ENCODE assay signal across 25 mouse cellular contexts in genomic region chr6:28771331-28771730, GRCm38 (mm10).
DNase-seq lines count a peak whose midpoint lies in the region; ATAC-seq and TF ChIP-seq lines count a peak whose summit lies in the region.
"Had no signal": no experiment of that assay in that cellular context is flagged by ENCODE, and none has a peak within 500 bp of the region (broad histone marks: within the 10 kb centered on the region; RNA-seq: fewer than 3 reads in every experiment).

No protein-coding gene starts in this region.

- no peaks in the 10 kb centered on the region for H3K27me3 ChIP-seq in hindbrain, embryonic 15.5 days
- no peaks in the 10 kb centered on the region for H3K27me3 ChIP-seq in hindbrain, embryonic 10.5 days (ENCODE audit: insufficient read depth, poor library complexity, severe bottlenecking)
- H3K27me3 ChIP-seq in ES-Bruce4 (ENCODE audit: control insufficient read depth, insufficient read depth, low read length, poor library complexity, severe bottlenecking) = no peaks in the 10 kb centered on the region
- H3K27me3 ChIP-seq in neural tube, embryonic 15.5 days (replicated peaks) = no peaks in the 10 kb centered on the region
- H3K27me3 ChIP-seq: forebrain, embryonic 15.5 days; heart, embryonic 12.5 days; heart, embryonic 15.5 days; Patski had no signal

- 32% methylated on average over 2 of the region's 2 CpGs for WGBS in hindbrain, embryonic 15.5 days
- 26% methylated on average over 2 of the region's 2 CpGs for WGBS in hindbrain, embryonic 10.5 days
- WGBS in neural tube, embryonic 15.5 days = 45% methylated on average over 2 of the region's 2 CpGs

- TF ChIP-seq EP300 in ES-Bruce4 (IDR thresholded peaks at IDR 0.05; ENCODE audit: insufficient read depth, low read depth, low read length) = no peak

- no peak for TF ChIP-seq CTCF in ES-Bruce4 (IDR thresholded peaks at IDR 0.05; ENCODE audit: low read depth, low read length)

- no peak overlapping the region for H3K4me3 ChIP-seq in hindbrain, embryonic 15.5 days
- no peak overlapping the region for H3K4me3 ChIP-seq in hindbrain, embryonic 10.5 days
- no peak overlapping the region for H3K4me3 ChIP-seq in ES-Bruce4 (ENCODE audit: low read depth, low read length)
- no peak overlapping the region for H3K4me3 ChIP-seq in neural tube, embryonic 15.5 days (replicated peaks)
- H3K4me3 ChIP-seq: forebrain, embryonic 15.5 days; heart, embryonic 12.5 days; heart, embryonic 15.5 days had no signal

- H3K9ac ChIP-seq in hindbrain, embryonic 15.5 days = no peak overlapping the region
- H3K9ac ChIP-seq in ES-Bruce4 (ENCODE audit: low read depth, poor library complexity, severe bottlenecking) = no peak overlapping the region
- H3K9ac ChIP-seq in neural tube, embryonic 15.5 days (replicated peaks) = no peak overlapping the region
- H3K9ac ChIP-seq: forebrain, embryonic 15.5 days; heart, embryonic 12.5 days; heart, embryonic 15.5 days had no signal

- no peak for DNase-seq in hindbrain, embryonic 10.5 days (ENCODE audit: low spot score)
- peak; percentile 71 for DNase-seq in ES-CJ7 (ENCODE audit: low read depth, low spot score)
- DNase-seq in kidney, postnatal 14 days = no peak
- DNase-seq: adrenal gland, adult 8-10 months; adrenal gland, postnatal 25 days; cerebellum, adult 11-12 months; cerebellum, adult 9-10 months; cerebellum, postnatal 14 days; gastrocnemius, postnatal 25 days; heart, adult 18-20 months; heart, postnatal 10 days; heart, postnatal 36 days had no signal

- peaks cover 6% of the 10 kb centered on the region; the same call in 1 of the 2 replicates for H3K4me1 ChIP-seq in hindbrain, embryonic 15.5 days (replicated peaks)
- no peaks in the 10 kb centered on the region for H3K4me1 ChIP-seq in hindbrain, embryonic 10.5 days (replicated peaks)
- H3K4me1 ChIP-seq in ES-Bruce4 (ENCODE audit: control insufficient read depth, insufficient read depth, low read length) = peaks cover 2% of the 10 kb centered on the region
- H3K4me1 ChIP-seq in neural tube, embryonic 15.5 days = peaks cover 16% of the 10 kb centered on the region; the same call in 1 of the 2 replicates

- H3K9me3 ChIP-seq in hindbrain, embryonic 15.5 days = no peaks in the 10 kb centered on the region
- H3K9me3 ChIP-seq in hindbrain, embryonic 10.5 days = peaks cover 6% of the 10 kb centered on the region; the same call in 1 of the 2 replicates
- peaks cover 4% of the 10 kb centered on the region for H3K9me3 ChIP-seq in ES-Bruce4 (replicated peaks; ENCODE audit: control insufficient read depth, insufficient read depth, low read length, poor library complexity, severe bottlenecking)
- H3K9me3 ChIP-seq in neural tube, embryonic 15.5 days (replicated peaks) = no peaks in the 10 kb centered on the region
- H3K9me3 ChIP-seq: forebrain, embryonic 15.5 days; G1E; heart, embryonic 12.5 days; heart, embryonic 15.5 days had no signal

- ATAC-seq in hindbrain, embryonic 15.5 days (ENCODE audit: low FRiP score, low read depth) = no peak
- ATAC-seq in neural tube, embryonic 15.5 days (ENCODE audit: low FRiP score) = no peak
- ATAC-seq: activated CD4-positive, CD25-positive, alpha-beta regulatory T cell, adult 4 months; CD4-positive, CD25-positive, alpha-beta regulatory T cell, adult 4 months; forebrain, embryonic 15.5 days; hindbrain, postnatal 0 days; inflammation-experienced regulatory T-cells, adult 6 months; intestine, embryonic 16.5 days; Patski had no signal

- TF ChIP-seq POLR2A in ES-Bruce4 (IDR thresholded peaks at IDR 0.05; ENCODE audit: insufficient read depth, low read length) = no peak

- H3K27ac ChIP-seq in hindbrain, embryonic 15.5 days (replicated peaks) = peak overlapping the region; percentile 18; the same call in 1 of the 2 replicates
- H3K27ac ChIP-seq in hindbrain, embryonic 10.5 days = no peak overlapping the region
- peak overlapping the region; percentile 26; the same call in 1 of the 2 replicates for H3K27ac ChIP-seq in ES-Bruce4 (ENCODE audit: insufficient read depth, low read length)
- 0 out of 2 replicates have a peak overlapping the region, but pooled peaks have one; percentile 56 for H3K27ac ChIP-seq in neural tube, embryonic 15.5 days (replicated peaks)
- H3K27ac ChIP-seq: forebrain, embryonic 15.5 days; heart, embryonic 15.5 days; hindbrain, postnatal 0 days had no signal

- no peak overlapping the region for H3K4me2 ChIP-seq in hindbrain, embryonic 15.5 days
- H3K4me2 ChIP-seq in neural tube, embryonic 15.5 days = no peak overlapping the region
- H3K4me2 ChIP-seq: forebrain, embryonic 15.5 days; heart, embryonic 12.5 days; heart, embryonic 15.5 days had no signal

- no peaks in the 10 kb centered on the region for H3K36me3 ChIP-seq in hindbrain, embryonic 15.5 days
- H3K36me3 ChIP-seq in hindbrain, embryonic 10.5 days = peaks cover 13% of the 10 kb centered on the region; the same call in 1 of the 2 replicates
- H3K36me3 ChIP-seq in ES-Bruce4 (ENCODE audit: control insufficient read depth, insufficient read depth, low read length, poor library complexity, severe bottlenecking) = no peaks in the 10 kb centered on the region
- no peaks in the 10 kb centered on the region for H3K36me3 ChIP-seq in neural tube, embryonic 15.5 days
- H3K36me3 ChIP-seq: forebrain, embryonic 15.5 days; heart, embryonic 15.5 days had no signal
